Mouse (Mus musculus) MEL (cell line): ENCODE measurements at regions not wholly inside any gene's neighbourhood (a gene's known extent, or its start where the extent isn't known, plus 50 kb on each side); places are given as distances from the start of the nearest gene placed in this dataset.

ENCODE experiments used
- CTCF ChIP-seq, 3 experiments: IDR thresholded peaks in 2 of 3; conservative IDR thresholded peaks in 1 of 3; 2 replicates each; pipeline ENCODE4 v1.5.1; 2011 to 2012; ENCODE audit warnings: low read length in 3 of 3, low read depth in 2 of 3, mild to moderate bottlenecking in 2 of 3, improper control_type of control experiment in 1 of 3, inconsistent platforms in 1 of 3, mixed read lengths in 1 of 3, moderate library complexity in 1 of 3; ENCODE audit not compliant: control insufficient read depth in 1 of 3, insufficient read depth in 1 of 3, poor library complexity in 1 of 3, severe bottlenecking in 1 of 3
- EP300 ChIP-seq, 2 experiments: IDR thresholded peaks; 2 replicates each; pipeline ENCODE4 v1.6.1; 2011; ENCODE audit warnings: improper control_type of control experiment in 2 of 2, low read length in 2 of 2, low read depth in 1 of 2, mild to moderate bottlenecking in 1 of 2
- GATA1 ChIP-seq: IDR thresholded peaks from 2 replicates; pipeline ENCODE4 v1.6.1; 2011; ENCODE audit warnings: low read depth, low read length, improper control_type of control experiment
- MAFK ChIP-seq: IDR thresholded peaks from 2 replicates; pipeline ENCODE4 v1.6.1; 2011; ENCODE audit warnings: low read depth, mild to moderate bottlenecking, low read length, improper control_type of control experiment, borderline replicate concordance
- POLR2A ChIP-seq, 2 experiments: IDR thresholded peaks; 2 replicates each; pipeline ENCODE4 v1.6.1; 2011 to 2012; ENCODE audit warnings: low read length in 2 of 2, mild to moderate bottlenecking in 2 of 2, control low read depth in 1 of 2, improper control_type of control experiment in 1 of 2, low read depth in 1 of 2, moderate library complexity in 1 of 2; ENCODE audit not compliant: control insufficient read depth in 1 of 2, insufficient read depth in 1 of 2, poor library complexity in 1 of 2
- RAD21 ChIP-seq: IDR thresholded peaks from 2 replicates; pipeline ENCODE4 v1.6.1; 2011; ENCODE audit warnings: mild to moderate bottlenecking, low read depth, low read length, improper control_type of control experiment
- SIN3A ChIP-seq: IDR thresholded peaks from 2 replicates; pipeline ENCODE4 v1.6.1; 2012; ENCODE audit warnings: low read length, improper control_type of control experiment, inconsistent platforms

DNA sequence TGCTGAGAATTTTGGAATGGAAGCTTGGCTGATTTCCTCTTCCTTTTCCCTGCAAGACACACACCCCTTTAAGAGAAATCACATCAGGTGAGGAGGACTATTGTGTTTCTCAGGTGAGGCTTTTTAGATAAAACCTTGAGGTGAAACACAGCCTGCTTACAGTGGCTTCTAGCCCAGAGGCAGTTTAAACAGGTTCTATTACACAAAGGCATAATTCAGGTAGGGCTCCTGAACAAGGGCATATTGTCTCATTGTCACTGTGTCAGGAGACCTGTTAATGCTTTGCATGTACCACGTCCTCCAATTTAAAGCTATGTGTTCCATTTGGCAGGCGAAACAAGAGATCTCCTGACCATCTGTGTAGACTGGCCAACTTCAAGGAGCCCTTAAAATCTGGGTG, 181.2 kb downstream of the Pik3r1 start:
- TF ChIP-seq MAFK, result no peak
- TF ChIP-seq POLR2A (IDR thresholded peaks at IDR 0.05; ENCODE audit: control insufficient read depth in 1 of 2, insufficient read depth in 1 of 2, low read depth in 1 of 2, low read length in 2 of 2, poor library complexity in 1 of 2), result no peak
- no peak for TF ChIP-seq EP300 (IDR thresholded peaks at IDR 0.05; ENCODE audit: low read depth in 1 of 2, low read length in 2 of 2)
- TF ChIP-seq SIN3A, result no peak
- TF ChIP-seq RAD21, result no peak
- no peak for TF ChIP-seq GATA1
- no peak for TF ChIP-seq CTCF (IDR thresholded peaks at IDR 0.05 in 2 of 3, conservative IDR thresholded peaks at IDR 0.05 in 1 of 3; ENCODE audit: control insufficient read depth in 1 of 3, insufficient read depth in 1 of 3, low read depth in 2 of 3, low read length in 3 of 3, poor library complexity in 1 of 3, severe bottlenecking in 1 of 3)
